Mouse (Mus musculus) limb, embryonic 10.5 days (tissue): ENCODE results near the gene Ano10. TPM values are rescaled to one million over a fixed set of nuclear protein-coding genes. Genes with fewer than 3 reads are reported as not detected.

Source experiments
- DNase-seq: peaks from one replicate; pipeline ENCODE4 v3.0.0-alpha.2; 2017; ENCODE audit warnings: low spot score
- H3K27ac ChIP-seq: fragments of 300-500 bp; sonication (generic); 2 replicates; pipeline ENCODE4 v1.5.1; 2016; ENCODE audit warnings: mild to moderate bottlenecking
- H3K27me3 ChIP-seq: fragments of 300-500 bp; sonication (generic); 2 replicates; pipeline ENCODE4 v1.6.1; 2016; ENCODE audit warnings: low read depth, mild to moderate bottlenecking; ENCODE audit not compliant: poor library complexity, severe bottlenecking
- H3K36me3 ChIP-seq: fragments of 300-500 bp; sonication (generic); 2 replicates; pipeline ENCODE4 v1.6.1; 2016; ENCODE audit warnings: mild to moderate bottlenecking, moderate library complexity
- H3K4me1 ChIP-seq: fragments of 300-500 bp; sonication (generic); 2 replicates; pipeline ENCODE4 v1.6.1; 2016
- H3K4me3 ChIP-seq: fragments of 300-500 bp; sonication (generic); 2 replicates; pipeline ENCODE4 v1.5.1; 2016; ENCODE audit warnings: mild to moderate bottlenecking, moderate library complexity
- H3K9me3 ChIP-seq: fragments of 300-500 bp; sonication (generic); replicated peaks from 2 replicates; pipeline ENCODE4 v1.6.1; 2016; ENCODE audit warnings: mild to moderate bottlenecking
- WGBS: fragments of 180-500 bp; shearing (Covaris S2); methylation state at CpG from one replicate; pipeline ENCODE4 v1.1.7; 2016; 5-methylcytosine and 5-hydroxymethylcytosine counted together
- polyA plus RNA-seq: library from polyadenylated mRNA; unstranded; fragments of >200 nt; fragmentation: Nextera tagmentation; extraction: Ambion mirVana; gene quantifications from 2 replicates; pipeline ENCODE4 v1.2.1, GENCODE M21; 2016

Ano10 gene
- polyA plus RNA-seq, 1 experiment from 2014 or later, result 26.2 TPM

GRCm38 (mm10) chr9:122254386-122254785 is 39.8 kb downstream of the Ano10 start:
- peaks cover 43% of the 10 kb centered on the region for H3K36me3 ChIP-seq
- WGBS, result 90% methylated on average over 3 of the region's 3 CpGs
- no peak overlapping the region for H3K4me3 ChIP-seq
- no peak overlapping the region for H3K27ac ChIP-seq
- no peaks in the 10 kb centered on the region for H3K27me3 ChIP-seq
- no peaks in the 10 kb centered on the region for H3K9me3 ChIP-seq
- no peaks in the 10 kb centered on the region for H3K4me1 ChIP-seq
- DNase-seq, result no peak

DNA sequence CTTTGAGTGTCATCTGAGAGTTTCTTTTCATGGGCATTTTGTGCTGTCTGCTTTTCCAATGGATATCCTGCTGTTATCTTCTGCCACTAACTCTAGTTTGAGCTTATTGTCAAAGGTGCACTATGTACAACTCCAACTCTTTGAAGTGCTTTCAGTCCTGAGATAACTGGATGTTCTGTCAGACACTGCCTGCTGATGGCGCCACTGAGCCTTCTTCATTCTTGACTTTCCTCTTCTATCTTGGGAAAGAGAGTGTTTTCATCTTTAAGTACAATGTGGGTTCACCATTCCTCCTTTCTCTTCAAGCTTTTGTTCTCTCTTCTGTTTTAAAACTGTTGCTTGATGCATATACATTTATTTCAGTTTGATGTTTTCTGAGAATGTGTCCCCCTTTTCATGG is 42.1 kb downstream of the Ano10 start:
- 77% methylated on average over 1 of the region's 1 CpGs for WGBS
- H3K4me3 ChIP-seq, result no peak overlapping the region
- H3K27ac ChIP-seq, result no peak overlapping the region
- DNase-seq, result no peak
- no peaks in the 10 kb centered on the region for H3K9me3 ChIP-seq
- H3K36me3 ChIP-seq, result peaks cover 32% of the 10 kb centered on the region
- no peaks in the 10 kb centered on the region for H3K27me3 ChIP-seq
- H3K4me1 ChIP-seq, result no peaks in the 10 kb centered on the region

DNA sequence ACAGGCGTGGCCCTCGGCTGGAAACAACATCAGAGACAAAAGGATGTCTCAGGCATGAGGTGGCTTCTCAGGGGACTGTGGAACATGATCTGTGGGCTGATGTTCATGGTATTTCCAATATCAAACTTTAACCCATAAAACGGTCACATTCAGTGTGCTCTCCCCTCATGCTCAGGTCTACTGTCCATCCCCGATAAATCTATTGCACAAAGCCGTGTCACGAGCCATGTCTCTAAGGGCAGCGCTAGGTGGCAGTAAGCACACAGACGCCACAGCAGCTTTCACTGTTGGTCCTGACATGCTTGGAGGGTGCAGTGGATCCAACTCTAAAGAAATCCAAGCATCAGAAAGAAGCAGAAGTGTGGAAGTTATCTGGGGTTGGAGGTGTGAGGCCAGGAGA is 46.1 kb downstream of the Ano10 start:
- Histone ChIP-seq H3K27ac (no peak overlapping the region), H3K9me3 (no peaks in the 10 kb centered on the region), H3K27me3 (no peaks in the 10 kb centered on the region), H3K36me3 (peaks cover 24% of the 10 kb centered on the region), H3K4me1 (peaks cover 6% of the 10 kb centered on the region), H3K4me3 (no peak overlapping the region)
- 43% methylated on average over 8 of the region's 8 CpGs for WGBS
- peak; percentile 43 for DNase-seq

GRCm38 (mm10) chr9:122247430-122248027 is 46.7 kb downstream of the Ano10 start:
- peaks cover 19% of the 10 kb centered on the region; the same call in 1 of the 2 replicates for H3K36me3 ChIP-seq
- WGBS, result 45% methylated on average over 13 of the region's 13 CpGs
- DNase-seq, result peak; percentile 74
- H3K4me1 ChIP-seq, result peaks cover 12% of the 10 kb centered on the region
- no peak overlapping the region for H3K27ac ChIP-seq
- H3K27me3 ChIP-seq, result no peaks in the 10 kb centered on the region
- no peak overlapping the region for H3K4me3 ChIP-seq
- no peaks in the 10 kb centered on the region for H3K9me3 ChIP-seq

DNA sequence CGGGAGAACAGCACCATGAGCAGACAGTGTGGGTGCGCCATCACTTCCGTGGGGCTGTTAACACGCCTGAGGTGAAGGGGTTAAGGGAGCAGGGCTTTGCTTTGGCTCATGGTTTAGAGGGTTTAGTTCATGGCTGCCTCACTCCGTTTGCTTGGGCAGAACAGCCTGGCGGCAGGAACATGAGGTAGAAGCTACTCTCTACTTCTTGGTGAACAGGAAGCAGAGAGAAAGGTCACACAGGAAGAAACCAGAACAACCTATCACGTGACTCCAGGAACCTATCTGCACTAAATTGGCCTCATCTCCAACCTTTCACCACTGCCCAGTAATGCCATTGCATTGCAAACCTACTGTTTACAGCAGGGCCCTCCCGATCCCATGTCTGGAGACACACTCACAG is 48.3 kb downstream of the Ano10 start:
- Histone ChIP-seq H3K36me3 (peaks cover 5% of the 10 kb centered on the region; the same call in 1 of the 2 replicates), H3K4me3 (no peak overlapping the region), H3K27me3 (0 out of 2 replicates have a peak, but pooled peaks cover 8% of the 10 kb centered on the region), H3K27ac (no peak overlapping the region), H3K4me1 (peaks cover 22% of the 10 kb centered on the region), H3K9me3 (no peaks in the 10 kb centered on the region)
- WGBS, result 93% methylated on average over 8 of the region's 8 CpGs
- DNase-seq, result no peak

DNA sequence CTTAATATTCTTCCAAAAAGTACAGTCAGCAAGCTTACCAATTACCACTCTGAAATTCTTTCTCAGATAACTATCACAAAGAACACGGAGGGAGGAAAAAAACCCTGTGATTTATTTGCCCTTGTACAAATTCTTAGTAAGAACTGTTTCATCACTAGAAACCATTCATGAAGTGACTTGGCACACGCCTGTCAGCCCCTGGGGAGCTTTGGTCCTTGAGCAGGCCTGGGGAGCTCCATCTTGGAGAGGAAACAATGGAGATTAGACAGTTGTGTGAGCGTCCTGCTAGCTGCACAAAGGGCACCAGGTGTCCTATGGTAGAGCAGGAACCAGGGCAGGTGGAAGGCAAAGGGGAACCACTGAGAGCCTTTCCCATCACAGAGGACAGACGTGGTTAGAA is 48.8 kb downstream of the Ano10 start:
- no peak overlapping the region for H3K27ac ChIP-seq
- 87% methylated on average over 4 of the region's 4 CpGs for WGBS
- peaks cover 22% of the 10 kb centered on the region for H3K4me1 ChIP-seq
- 0 out of 2 replicates have a peak, but pooled peaks cover 4% of the 10 kb centered on the region for H3K36me3 ChIP-seq
- H3K27me3 ChIP-seq, result 0 out of 2 replicates have a peak, but pooled peaks cover 8% of the 10 kb centered on the region
- DNase-seq, result no peak
- no peak overlapping the region for H3K4me3 ChIP-seq
- H3K9me3 ChIP-seq, result no peaks in the 10 kb centered on the region

DNA sequence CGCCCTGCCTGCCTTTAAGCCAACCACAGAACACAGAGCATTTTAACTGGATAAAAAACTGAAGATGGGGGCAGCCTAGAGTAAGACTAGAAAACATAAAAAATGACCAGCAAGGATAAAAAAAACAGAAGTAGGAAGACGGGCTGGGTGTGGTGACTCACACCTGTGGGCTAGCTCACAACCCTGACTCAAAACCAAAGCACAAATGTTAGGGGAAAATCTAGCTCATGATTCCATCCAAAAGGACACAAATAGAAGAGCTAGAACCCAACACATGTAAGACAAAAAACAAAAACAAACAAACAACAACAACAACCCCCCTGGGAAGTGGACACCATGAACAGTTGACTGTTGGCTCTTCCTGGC is 49.4 kb downstream of the Ano10 start:
- 0 out of 2 replicates have a peak, but pooled peaks cover 4% of the 10 kb centered on the region for H3K36me3 ChIP-seq
- H3K27me3 ChIP-seq, result 0 out of 2 replicates have a peak, but pooled peaks cover 8% of the 10 kb centered on the region
- no peak overlapping the region for H3K27ac ChIP-seq
- DNase-seq, result no peak
- no peak overlapping the region for H3K4me3 ChIP-seq
- 37% methylated on average over 2 of the region's 2 CpGs for WGBS
- H3K9me3 ChIP-seq, result no peaks in the 10 kb centered on the region
- peaks cover 22% of the 10 kb centered on the region for H3K4me1 ChIP-seq

DNA sequence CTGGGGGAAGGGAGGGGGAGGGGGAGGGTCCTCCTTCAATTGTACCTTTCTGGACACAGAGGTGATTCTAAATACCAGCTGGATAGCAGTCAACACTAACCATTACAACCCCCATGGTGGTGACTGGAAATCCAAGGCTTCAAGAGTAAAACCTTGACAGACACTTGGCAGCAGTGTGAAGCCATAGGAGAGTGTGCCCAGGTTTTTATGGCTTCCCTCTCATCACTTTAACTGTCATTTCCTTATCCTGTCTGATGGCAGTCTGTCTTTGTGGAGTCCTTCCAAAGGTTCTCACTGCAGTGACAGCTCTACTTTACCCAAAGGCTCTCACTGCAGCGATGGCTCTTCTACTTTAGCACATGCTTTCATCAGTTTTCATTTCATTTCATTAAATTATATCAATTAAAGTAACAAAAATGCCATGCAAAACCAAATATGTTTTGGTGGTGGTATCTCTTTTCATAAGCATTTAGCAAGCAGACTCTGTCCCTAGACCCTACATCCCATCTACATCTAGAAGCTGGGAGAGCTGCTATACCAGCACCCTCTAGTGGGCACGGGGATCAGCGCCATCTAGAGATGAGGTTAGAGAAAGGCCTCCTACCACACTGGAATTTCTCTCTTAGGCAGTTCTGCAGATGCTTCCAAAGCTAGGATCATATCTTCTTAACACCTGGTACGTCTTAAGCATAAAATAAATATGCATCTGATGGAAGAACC is 50.0 kb downstream of the Ano10 start:
- no peak for DNase-seq
- 29% methylated on average over 4 of the region's 4 CpGs for WGBS

DNA sequence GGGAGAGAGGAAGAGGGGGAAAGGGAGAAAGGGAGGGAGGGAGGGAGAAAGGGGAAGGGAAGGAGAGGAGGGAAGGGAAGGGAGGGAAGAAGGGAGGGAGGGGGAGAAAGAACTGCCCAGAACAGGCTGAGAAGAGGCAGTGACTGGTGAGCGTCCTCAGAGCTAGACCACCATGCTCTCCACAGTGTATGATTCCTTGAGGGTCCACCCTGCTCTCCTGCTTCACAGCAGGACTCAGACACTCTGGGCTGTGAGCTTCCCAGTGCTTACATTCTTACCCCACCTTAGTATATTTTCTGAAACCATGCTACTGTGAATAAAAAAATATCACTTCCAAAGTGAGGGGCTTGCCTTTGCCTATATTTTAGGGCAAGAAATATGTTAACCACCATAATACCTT is 50.9 kb downstream of the Ano10 start:
- Histone ChIP-seq H3K36me3 (0 out of 2 replicates have a peak, but pooled peaks cover 4% of the 10 kb centered on the region), H3K4me1 (peaks cover 22% of the 10 kb centered on the region), H3K27ac (no peak overlapping the region), H3K4me3 (no peak overlapping the region), H3K9me3 (no peaks in the 10 kb centered on the region), H3K27me3 (0 out of 2 replicates have a peak, but pooled peaks cover 8% of the 10 kb centered on the region)
- no peak for DNase-seq
- 53% methylated on average over 1 of the region's 1 CpGs for WGBS

More for the DNA sequence above, 50.0 kb downstream of the Ano10 start:
- Histone ChIP-seq H3K9me3 (no peaks in the 10 kb centered on the region), H3K36me3 (0 out of 2 replicates have a peak, but pooled peaks cover 4% of the 10 kb centered on the region), H3K4me1 (peaks cover 22% of the 10 kb centered on the region), H3K4me3 (no peak overlapping the region), H3K27me3 (0 out of 2 replicates have a peak, but pooled peaks cover 8% of the 10 kb centered on the region), H3K27ac (no peak overlapping the region)

DNA sequence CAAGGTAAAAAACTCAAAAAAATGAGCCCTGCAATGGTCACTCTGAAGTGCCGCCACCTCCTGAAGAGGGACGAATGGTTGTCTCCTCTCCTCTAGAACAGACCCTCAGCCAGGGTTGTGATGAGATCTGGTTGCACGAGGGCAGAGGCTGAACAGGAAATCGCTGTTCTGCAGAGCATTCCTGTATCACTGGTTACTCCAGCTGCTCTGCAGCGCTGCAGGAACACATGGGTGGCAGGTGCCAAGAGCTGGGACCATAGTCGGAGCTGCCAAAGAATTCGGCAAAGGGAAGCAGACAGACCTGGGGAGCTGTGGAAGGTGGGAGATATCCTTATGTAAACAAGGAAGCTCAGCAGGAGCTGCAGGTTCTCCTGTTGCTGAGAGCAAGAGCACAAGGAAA is 51.4 kb downstream of the Ano10 start:
- peaks cover 22% of the 10 kb centered on the region for H3K4me1 ChIP-seq
- 0 out of 2 replicates have a peak, but pooled peaks cover 8% of the 10 kb centered on the region for H3K27me3 ChIP-seq
- peak; percentile 47 for DNase-seq
- H3K4me3 ChIP-seq, result no peak overlapping the region
- WGBS, result 5% methylated on average over 7 of the region's 7 CpGs
- 0 out of 2 replicates have a peak, but pooled peaks cover 4% of the 10 kb centered on the region for H3K36me3 ChIP-seq
- H3K9me3 ChIP-seq, result no peaks in the 10 kb centered on the region
- H3K27ac ChIP-seq, result no peak overlapping the region

- H3K4me1 ChIP-seq, result peaks cover 22% of the 10 kb centered on the region
- no peak for DNase-seq
Measured at GRCm38 (mm10) chr9:122241812-122242400, 52.3 kb downstream of the Ano10 start.

GRCm38 (mm10) chr9:122240629-122241199 is 53.5 kb downstream of the Ano10 start:
- Histone ChIP-seq H3K4me1 (peaks cover 22% of the 10 kb centered on the region), H3K4me3 (no peak overlapping the region), H3K36me3 (no peaks in the 10 kb centered on the region), H3K27ac (no peak overlapping the region), H3K27me3 (0 out of 2 replicates have a peak, but pooled peaks cover 8% of the 10 kb centered on the region), H3K9me3 (no peaks in the 10 kb centered on the region)
- 82% methylated on average over 8 of the region's 8 CpGs for WGBS
- DNase-seq, result no peak

More at GRCm38 (mm10) chr9:122241812-122242400, 52.3 kb downstream of the Ano10 start:
- no peaks in the 10 kb centered on the region for H3K9me3 ChIP-seq
- 0 out of 2 replicates have a peak, but pooled peaks cover 8% of the 10 kb centered on the region for H3K27me3 ChIP-seq
- H3K27ac ChIP-seq, result no peak overlapping the region
- H3K4me3 ChIP-seq, result no peak overlapping the region
- 0 out of 2 replicates have a peak, but pooled peaks cover 4% of the 10 kb centered on the region for H3K36me3 ChIP-seq
- WGBS, result 32% methylated on average over 10 of the region's 10 CpGs
